Mouse (Mus musculus) cerebellum, adult 18-20 months (tissue): ENCODE data around the gene Slc25a26.

Experiments used
- DNase-seq, 2 experiments: peaks; one replicate each; pipeline ENCODE4 v3.0.0; 2021

The Slc25a26 gene

GRCm38 (mm10) chr6:94499897-94500623 is at the start of gene Slc25a26:
TSS of gene Slc25a26 (plus strand) at chr6:94500331.
- DNase-seq, result peak; percentile 86 to 90

GRCm38 (mm10) chr6:94464037-94464891 is 35.9 kb upstream of the Slc25a26 start:
- peak; percentile 71 to 72 for DNase-seq

- no peak for DNase-seq
Observed at GRCm38 (mm10) chr6:94466508-94467205, 33.5 kb upstream of the Slc25a26 start.

GRCm38 (mm10) chr6:94492739-94493138 is 7.4 kb upstream of the Slc25a26 start:
- no peak for DNase-seq

GRCm38 (mm10) chr6:94503963-94504362 is 3.8 kb downstream of the Slc25a26 start:
- no peak for DNase-seq

GRCm38 (mm10) chr6:94507921-94508320 is 7.8 kb downstream of the Slc25a26 start:
- no peak for DNase-seq

- no peak for DNase-seq
Observed at GRCm38 (mm10) chr6:94508807-94509206, 8.7 kb downstream of the Slc25a26 start.

- DNase-seq, result no peak
Observed at GRCm38 (mm10) chr6:94509220-94509619, 9.1 kb downstream of the Slc25a26 start.

- DNase-seq, result no peak
Observed at GRCm38 (mm10) chr6:94518171-94518570, 18.0 kb downstream of the Slc25a26 start.

- no peak for DNase-seq
Observed at GRCm38 (mm10) chr6:94524335-94524734, 24.2 kb downstream of the Slc25a26 start.

- DNase-seq, result no peak
Observed at GRCm38 (mm10) chr6:94530756-94531155, 30.6 kb downstream of the Slc25a26 start.

- DNase-seq, result no peak
Observed at GRCm38 (mm10) chr6:94532086-94532485, 32.0 kb downstream of the Slc25a26 start.

GRCm38 (mm10) chr6:94536478-94536877 is 36.3 kb downstream of the Slc25a26 start:
- no peak for DNase-seq

- no peak for DNase-seq
Observed at GRCm38 (mm10) chr6:94537652-94538051, 37.5 kb downstream of the Slc25a26 start.

- DNase-seq, result no peak
Observed at GRCm38 (mm10) chr6:94540090-94540489, 40.0 kb downstream of the Slc25a26 start.

- no peak for DNase-seq
Observed at GRCm38 (mm10) chr6:94540615-94541014, 40.5 kb downstream of the Slc25a26 start.

GRCm38 (mm10) chr6:94541133-94541532 is 41.0 kb downstream of the Slc25a26 start:
- no peak for DNase-seq

GRCm38 (mm10) chr6:94541854-94542253 is 41.7 kb downstream of the Slc25a26 start:
- no peak for DNase-seq

- peak; percentile 49 to 60 for DNase-seq
Observed at GRCm38 (mm10) chr6:94543902-94544840, 44.0 kb downstream of the Slc25a26 start.

GRCm38 (mm10) chr6:94547239-94547638 is 47.1 kb downstream of the Slc25a26 start:
- no peak for DNase-seq

- DNase-seq, result peak; percentile 51 to 58
Observed at GRCm38 (mm10) chr6:94550298-94550697, 50.2 kb downstream of the Slc25a26 start.

GRCm38 (mm10) chr6:94550851-94551250 is 50.7 kb downstream of the Slc25a26 start:
- no peak for DNase-seq
